Mouse (Mus musculus): ENCODE data around the gene Vmn1r15.

Vmn1r15 gene

GRCm38 (mm10) chr6:57257652-57258051, at the start of gene Vmn1r15:
TSS of gene Vmn1r15 (plus strand) at chr6:57257952.
- no peak for DNase-seq (ENCODE audit: low spot score)

- DNase-seq (ENCODE audit: low spot score), result no peak
Measured at GRCm38 (mm10) chr6:57231386-57231785, 26.4 kb upstream of the Vmn1r15 start, which contains the start of gene Vmn1r14. TSS of gene Vmn1r14 (plus strand) at chr6:57231686.

GRCm38 (mm10) chr6:57260990-57261389, 3.2 kb downstream of the Vmn1r15 start:
- DNase-seq (ENCODE audit: low spot score), result no peak

- no peak for DNase-seq (ENCODE audit: low spot score)
Measured at GRCm38 (mm10) chr6:57271881-57272280, 14.1 kb downstream of the Vmn1r15 start.

GRCm38 (mm10) chr6:57272517-57272916, 14.8 kb downstream of the Vmn1r15 start:
- no peak for DNase-seq (ENCODE audit: low spot score)

- DNase-seq (ENCODE audit: low spot score), result no peak
Measured at GRCm38 (mm10) chr6:57278952-57279351, 21.2 kb downstream of the Vmn1r15 start.

All from embryo, embryonic 10 days (tissue).